Mouse (Mus musculus) MEL (cell line): Measurements from ENCODE around the gene Gm4787. TPM values are rescaled to one million over a fixed set of nuclear protein-coding genes. Genes with fewer than 3 reads are reported as not detected.

Source experiments
- DNase-seq: peaks from one replicate; pipeline ENCODE4 v3.0.0; 2011; ENCODE audit warnings: low read depth, low spot score
- H3K27ac ChIP-seq: 2 replicates; pipeline ENCODE4 v1.5.1; 2012; ENCODE audit warnings: low read depth, mild to moderate bottlenecking, control low read depth, low read length, moderate library complexity; ENCODE audit not compliant: control insufficient read depth
- H3K27me3 ChIP-seq, 2 experiments: fragments of 150-350 bp in 1 of 2; sonication (generic) in 1 of 2; 2 replicates each; pipeline ENCODE4 v1.6.1; 2012; ENCODE audit warnings: low read length in 2 of 2, mild to moderate bottlenecking in 2 of 2, improper control_type of control experiment in 1 of 2, moderate library complexity in 1 of 2; ENCODE audit not compliant: insufficient read depth in 2 of 2, control insufficient read depth in 1 of 2
- H3K36me3 ChIP-seq, 2 experiments: 2 replicates each; pipeline ENCODE4 v1.6.1; 2012 to 2014; ENCODE audit warnings: low read length in 2 of 2, improper control_type of control experiment in 1 of 2, inconsistent platforms in 1 of 2, mild to moderate bottlenecking in 1 of 2; ENCODE audit not compliant: insufficient read depth in 2 of 2, control insufficient read depth in 1 of 2
- H3K4me1 ChIP-seq, 2 experiments: fragments of 150-350 bp in 1 of 2; sonication (generic) in 1 of 2; 2 replicates each; pipeline ENCODE4 v1.6.1; 2012; ENCODE audit warnings: low read length in 2 of 2, improper control_type of control experiment in 1 of 2, mild to moderate bottlenecking in 1 of 2; ENCODE audit not compliant: insufficient read depth in 2 of 2, control insufficient read depth in 1 of 2
- H3K4me3 ChIP-seq, 2 experiments: fragments of 150-350 bp in 1 of 2; sonication (generic) in 1 of 2; 2 replicates each; pipeline ENCODE4 v1.5.1; 2012; ENCODE audit warnings: low read depth in 2 of 2, low read length in 2 of 2, mild to moderate bottlenecking in 2 of 2, moderate library complexity in 2 of 2, control low read depth in 1 of 2, improper control_type of control experiment in 1 of 2; ENCODE audit not compliant: control insufficient read depth in 1 of 2, insufficient read depth in 1 of 2
- H3K79me2 ChIP-seq: 2 replicates; pipeline ENCODE4 v1.6.1; 2012; ENCODE audit warnings: mild to moderate bottlenecking, low read length, moderate library complexity; ENCODE audit not compliant: control insufficient read depth, poor library complexity, insufficient read depth
- H3K9ac ChIP-seq: 2 replicates; pipeline ENCODE4 v1.6.1; 2012; ENCODE audit warnings: low read depth, mild to moderate bottlenecking, control low read depth, low read length, moderate library complexity; ENCODE audit not compliant: control insufficient read depth, poor library complexity, severe bottlenecking
- H3K9me3 ChIP-seq: fragments of 150-350 bp; sonication (generic); replicated peaks from 2 replicates; pipeline ENCODE4 v1.6.1; 2012; ENCODE audit warnings: mild to moderate bottlenecking, low read length, improper control_type of control experiment, moderate library complexity; ENCODE audit not compliant: insufficient read depth
- BHLHE40 ChIP-seq: IDR thresholded peaks from 2 replicates; pipeline ENCODE4 v1.6.1; 2012; ENCODE audit warnings: low read depth, mild to moderate bottlenecking, inconsistent platforms, low read length, improper control_type of control experiment, borderline replicate concordance
- CHD1 ChIP-seq: IDR thresholded peaks from 2 replicates; pipeline ENCODE4 v1.6.1; 2012; ENCODE audit warnings: low read depth, mild to moderate bottlenecking, inconsistent platforms, low read length, improper control_type of control experiment
- CHD2 ChIP-seq: IDR thresholded peaks from 2 replicates; pipeline ENCODE4 v1.6.1; 2011; ENCODE audit warnings: low read length, improper control_type of control experiment
- ELF1 ChIP-seq: IDR thresholded peaks from 2 replicates; pipeline ENCODE4 v1.6.1; 2014; ENCODE audit warnings: low read depth, mild to moderate bottlenecking, inconsistent platforms, low read length, improper control_type of control experiment, moderate library complexity
- ETS1 ChIP-seq: IDR thresholded peaks from 2 replicates; pipeline ENCODE4 v1.6.1; 2012; ENCODE audit warnings: low read depth, mild to moderate bottlenecking, inconsistent platforms, low read length, improper control_type of control experiment, moderate library complexity
- GABPA ChIP-seq: IDR thresholded peaks from 2 replicates; pipeline ENCODE4 v1.6.1; 2012; ENCODE audit warnings: low read depth, mild to moderate bottlenecking, inconsistent platforms, low read length, improper control_type of control experiment, moderate library complexity
- GATA1 ChIP-seq: IDR thresholded peaks from 2 replicates; pipeline ENCODE4 v1.6.1; 2011; ENCODE audit warnings: low read depth, low read length, improper control_type of control experiment
- HCFC1 ChIP-seq: IDR thresholded peaks from 2 replicates; pipeline ENCODE4 v1.6.1; 2012; ENCODE audit warnings: low read depth, mild to moderate bottlenecking, inconsistent platforms, low read length, improper control_type of control experiment, moderate library complexity
- KAT2A ChIP-seq: conservative IDR thresholded peaks from 2 replicates; pipeline ENCODE4 v1.6.1; 2012; ENCODE audit warnings: low read depth, low read length, improper control_type of control experiment, inconsistent platforms
- MAFK ChIP-seq: IDR thresholded peaks from 2 replicates; pipeline ENCODE4 v1.6.1; 2011; ENCODE audit warnings: low read depth, mild to moderate bottlenecking, low read length, improper control_type of control experiment, borderline replicate concordance
- MAX ChIP-seq: IDR thresholded peaks from 2 replicates; pipeline ENCODE4 v1.6.1; 2011; ENCODE audit warnings: low read length, improper control_type of control experiment
- MAZ ChIP-seq: IDR thresholded peaks from 2 replicates; pipeline ENCODE4 v1.6.1; 2012; ENCODE audit warnings: low read depth, mild to moderate bottlenecking, inconsistent platforms, low read length, improper control_type of control experiment
- MEF2A ChIP-seq: IDR thresholded peaks from 2 replicates; pipeline ENCODE4 v1.6.1; 2014; ENCODE audit warnings: low read depth, mild to moderate bottlenecking, inconsistent platforms, low read length, improper control_type of control experiment; ENCODE audit not compliant: poor library complexity, insufficient replicate concordance, severe bottlenecking; ENCODE audit errors: extremely low read depth
- MYB ChIP-seq: IDR thresholded peaks from 2 replicates; pipeline ENCODE4 v1.6.1; 2011; ENCODE audit warnings: mild to moderate bottlenecking, low read depth, low read length, improper control_type of control experiment
- MYC ChIP-seq: IDR thresholded peaks from 2 replicates; pipeline ENCODE4 v1.6.1; 2011; ENCODE audit warnings: low read depth, mild to moderate bottlenecking, low read length, improper control_type of control experiment, moderate library complexity
- NRF1 ChIP-seq: IDR thresholded peaks from 2 replicates; pipeline ENCODE4 v1.6.1; 2014; ENCODE audit warnings: low read depth, mild to moderate bottlenecking, inconsistent platforms, low read length, improper control_type of control experiment, moderate library complexity; ENCODE audit not compliant: poor library complexity, insufficient read depth, severe bottlenecking
- POLR2A ChIP-seq, 2 experiments: IDR thresholded peaks; 2 replicates each; pipeline ENCODE4 v1.6.1; 2011 to 2012; ENCODE audit warnings: low read length in 2 of 2, mild to moderate bottlenecking in 2 of 2, control low read depth in 1 of 2, improper control_type of control experiment in 1 of 2, low read depth in 1 of 2, moderate library complexity in 1 of 2; ENCODE audit not compliant: control insufficient read depth in 1 of 2, insufficient read depth in 1 of 2, poor library complexity in 1 of 2
- POLR2AphosphoS5 ChIP-seq: IDR thresholded peaks from 2 replicates; pipeline ENCODE4 v1.6.1; 2012; ENCODE audit warnings: low read depth, borderline replicate concordance, mild to moderate bottlenecking, inconsistent platforms, low read length, moderate library complexity, mixed read lengths
- RAD21 ChIP-seq: IDR thresholded peaks from 2 replicates; pipeline ENCODE4 v1.6.1; 2011; ENCODE audit warnings: mild to moderate bottlenecking, low read depth, low read length, improper control_type of control experiment
- SMC3 ChIP-seq: IDR thresholded peaks from 2 replicates; pipeline ENCODE4 v1.6.1; 2011; ENCODE audit warnings: low read depth, low read length, improper control_type of control experiment
- TBP ChIP-seq: IDR thresholded peaks from 2 replicates; pipeline ENCODE4 v1.8.0; 2011; ENCODE audit warnings: low read depth, low read length, improper control_type of control experiment
- TCF12 ChIP-seq: IDR thresholded peaks from 2 replicates; pipeline ENCODE4 v1.6.1; 2014; ENCODE audit warnings: low read depth, mild to moderate bottlenecking, inconsistent platforms, low read length, improper control_type of control experiment, moderate library complexity
- UBTF ChIP-seq: IDR thresholded peaks from 2 replicates; pipeline ENCODE4 v1.6.1; 2012; ENCODE audit warnings: low read depth, mild to moderate bottlenecking, inconsistent platforms, low read length, improper control_type of control experiment, moderate library complexity, borderline replicate concordance; ENCODE audit not compliant: insufficient read depth
- USF1 ChIP-seq: IDR thresholded peaks from 2 replicates; pipeline ENCODE4 v1.6.1; 2014; ENCODE audit warnings: low read depth, mild to moderate bottlenecking, inconsistent platforms, low read length, improper control_type of control experiment, moderate library complexity
- USF2 ChIP-seq, 2 experiments: IDR thresholded peaks; 2 replicates each; pipeline ENCODE4 v1.6.1; 2011 to 2012; ENCODE audit warnings: improper control_type of control experiment in 2 of 2, low read length in 2 of 2, borderline replicate concordance in 1 of 2, inconsistent platforms in 1 of 2, low read depth in 1 of 2, mild to moderate bottlenecking in 1 of 2; ENCODE audit not compliant: insufficient read depth in 1 of 2
- ZC3H11A ChIP-seq: IDR thresholded peaks from 2 replicates; pipeline ENCODE4 v1.6.1; 2012; ENCODE audit warnings: low read depth, mild to moderate bottlenecking, inconsistent platforms, low read length, improper control_type of control experiment
- ZKSCAN1 ChIP-seq: IDR thresholded peaks from 2 replicates; pipeline ENCODE4 v1.6.1; 2012; ENCODE audit warnings: low read depth, mild to moderate bottlenecking, inconsistent platforms, low read length, improper control_type of control experiment, moderate library complexity
- ZMIZ1 ChIP-seq: IDR thresholded peaks from 2 replicates; pipeline ENCODE4 v1.6.1; 2012; ENCODE audit warnings: low read depth, mild to moderate bottlenecking, inconsistent platforms, low read length, improper control_type of control experiment, moderate library complexity
- ZNF384 ChIP-seq: IDR thresholded peaks from 2 replicates; pipeline ENCODE4 v1.6.1; 2012; ENCODE audit warnings: low read depth, mild to moderate bottlenecking, inconsistent platforms, low read length, improper control_type of control experiment
- polyA plus RNA-seq, 2 experiments: library from polyadenylated mRNA; stranded (reverse) in 1 of 2; unstranded in 1 of 2; fragments of >175 nt in 1 of 2; fragments of >200 nt in 1 of 2; gene quantifications; 2 replicates each; pipeline versions ENCODE4 v1.2.1 to v1.2.4; 2012; ENCODE audit warnings: low replicate concordance in 2 of 2, low read depth in 1 of 2; ENCODE audit not compliant: insufficient read length in 2 of 2, insufficient read depth in 1 of 2, missing spikeins in 1 of 2
- total RNA-seq: library from RNA; depleted of rRNA; stranded (reverse); fragments of 300-350 nt; gene quantifications from 2 replicates; pipeline ENCODE4 v1.2.3, GENCODE M21; 2012

The Gm4787 gene
- total and polyA plus RNA-seq, 3 experiments, result 0.08 to 0.19 TPM; not detected in 1

DNA sequence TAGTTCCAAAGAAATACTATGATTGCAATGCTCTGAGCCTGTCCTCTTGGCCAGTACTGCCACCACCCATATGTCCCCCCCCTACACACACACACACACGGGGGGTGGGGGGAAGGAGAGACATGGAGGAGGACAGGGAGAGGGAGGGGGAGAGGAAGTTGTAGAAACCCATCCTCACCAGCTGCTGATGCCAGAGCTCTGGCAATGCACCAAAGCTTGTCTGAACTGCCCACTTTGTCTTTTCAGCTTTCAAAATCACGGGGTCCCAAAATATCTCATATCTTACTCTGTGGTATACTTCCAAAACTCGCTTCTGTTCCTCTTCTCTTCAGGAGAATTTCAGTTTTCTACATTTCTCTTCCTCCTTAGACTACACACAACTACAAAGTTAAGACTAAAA is 33.9 kb upstream of the Gm4787 start:
- Histone ChIP-seq H3K36me3 (no peaks in the 10 kb centered on the region), H3K9me3 (no peaks in the 10 kb centered on the region), H3K9ac (no peak overlapping the region), H3K27me3 (no peaks in the 10 kb centered on the region), H3K4me3 (no peak overlapping the region), H3K4me1 (no peaks in the 10 kb centered on the region), H3K27ac (no peak overlapping the region), H3K79me2 (no peaks in the 10 kb centered on the region)
- TF ChIP-seq ZNF384 (no peak), MAZ (no peak), ZKSCAN1 (no peak), ZMIZ1 (no peak), USF2 (IDR thresholded peaks at IDR 0.05; ENCODE audit: borderline replicate concordance in 1 of 2, insufficient read depth in 1 of 2, low read depth in 1 of 2, low read length in 2 of 2) (no peak), MAX (no peak), BHLHE40 (no peak), USF1 (no peak), ETS1 (no peak), KAT2A (no peak), CHD1 (no peak), MAFK (no peak), MEF2A (no peak), MYC (no peak), NRF1 (no peak), RAD21 (no peak)
- no peak for DNase-seq

DNA sequence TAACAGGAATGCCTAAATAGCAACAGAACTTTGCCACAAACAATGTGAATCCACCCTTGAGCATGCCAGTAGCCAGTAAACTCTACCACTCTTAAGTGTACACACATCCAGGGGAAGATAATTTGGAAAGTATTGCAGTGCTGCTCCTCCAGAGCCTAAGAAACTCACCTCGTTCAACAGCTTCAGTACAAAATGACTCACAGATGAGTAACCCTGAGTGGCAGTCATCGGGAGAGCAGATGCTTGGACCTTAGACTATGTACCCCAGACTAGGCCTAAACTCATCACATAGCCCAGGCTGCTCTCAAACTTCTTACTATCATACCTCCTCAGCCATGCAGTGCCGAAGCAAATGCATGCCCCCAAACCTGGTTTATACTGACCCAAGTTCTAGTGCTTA is 29.7 kb upstream of the Gm4787 start:
- no peaks in the 10 kb centered on the region for H3K79me2 ChIP-seq
- no peak overlapping the region for H3K9ac ChIP-seq
- no peak for TF ChIP-seq POLR2AphosphoS5
- no peak for TF ChIP-seq TCF12
- TF ChIP-seq SMC3, result no peak
- TF ChIP-seq HCFC1, result no peak
- no peak for TF ChIP-seq TBP
- TF ChIP-seq ELF1, result no peak
- no peak for TF ChIP-seq CHD2
- no peak for TF ChIP-seq CHD1
- TF ChIP-seq MAZ, result no peak
- no peak for TF ChIP-seq POLR2A (IDR thresholded peaks at IDR 0.05; ENCODE audit: control insufficient read depth in 1 of 2, insufficient read depth in 1 of 2, low read depth in 1 of 2, low read length in 2 of 2, poor library complexity in 1 of 2)
- TF ChIP-seq GABPA, result no peak
- no peak for TF ChIP-seq UBTF
- no peak for TF ChIP-seq USF1
- no peak for TF ChIP-seq ZC3H11A
- TF ChIP-seq MYB, result no peak
- no peak for TF ChIP-seq ZNF384
- TF ChIP-seq GATA1, result no peak
- no peak for TF ChIP-seq MEF2A
- H3K27ac ChIP-seq, result no peak overlapping the region
- H3K27me3 ChIP-seq, result no peaks in the 10 kb centered on the region
- DNase-seq, result no peak
- H3K9me3 ChIP-seq, result no peaks in the 10 kb centered on the region
- H3K36me3 ChIP-seq, result no peaks in the 10 kb centered on the region
- H3K4me3 ChIP-seq, result no peak overlapping the region
- H3K4me1 ChIP-seq, result no peaks in the 10 kb centered on the region
